Mouse (Mus musculus) skeletal muscle tissue, postnatal 0 days (tissue): ENCODE data around the gene Rnf128. TPM values are rescaled to one million over a fixed set of nuclear protein-coding genes. Genes with fewer than 3 reads are reported as not detected.

Experiments
- polyA plus RNA-seq: library from polyadenylated mRNA; unstranded; fragments of >200 nt; fragmentation: Nextera tagmentation; extraction: Ambion mirVana; gene quantifications from 2 replicates; pipeline ENCODE4 v1.2.1, GENCODE M21; 2015

Gene Rnf128
- 26.4 and 31.4 TPM in 2 replicates for polyA plus RNA-seq

GRCm38 (mm10) chrX:139562925-139563461, at the start of gene Rnf128:
Rnf128 (plus strand) TSS chrX:139563316.

GRCm38 (mm10) chrX:139684775-139685695, 121.9 kb downstream of the Rnf128 start, which contains the start of gene Tbc1d8b:
Tbc1d8b (plus strand) TSS chrX:139684996.

GRCm38 (mm10) chrX:139714381-139714780, 151.3 kb downstream of the Rnf128 start, which contains the start of gene Gm15013:
Gm15013 (minus strand) TSS chrX:139714481.

Other genes with a start within 250 kb of the Rnf128 start
- not detected in 2 replicates for gene Trap1a, start 229.6 kb upstream of the Rnf128 start, polyA plus RNA-seq
- 1.2 and 1.6 TPM in 2 replicates for gene D330045A20Rik, start 82.9 kb upstream of the Rnf128 start, polyA plus RNA-seq
- gene Tbc1d8b, start 121.7 kb downstream of the Rnf128 start, polyA plus RNA-seq, result 1.4 TPM in 2 replicates
- 0.22 TPM in 1 of 2 replicates, not detected in the other for gene Gm15013, start 151.2 kb downstream of the Rnf128 start, polyA plus RNA-seq
- 2.0 and 2.5 TPM in 2 replicates for gene Ripply1, start 219.0 kb downstream of the Rnf128 start, polyA plus RNA-seq
- 2.3 and 2.4 TPM in 2 replicates for gene Cldn2, start 237.5 kb downstream of the Rnf128 start, polyA plus RNA-seq